Mouse (Mus musculus): ENCODE measurements around the gene Nudt8.

DNA sequence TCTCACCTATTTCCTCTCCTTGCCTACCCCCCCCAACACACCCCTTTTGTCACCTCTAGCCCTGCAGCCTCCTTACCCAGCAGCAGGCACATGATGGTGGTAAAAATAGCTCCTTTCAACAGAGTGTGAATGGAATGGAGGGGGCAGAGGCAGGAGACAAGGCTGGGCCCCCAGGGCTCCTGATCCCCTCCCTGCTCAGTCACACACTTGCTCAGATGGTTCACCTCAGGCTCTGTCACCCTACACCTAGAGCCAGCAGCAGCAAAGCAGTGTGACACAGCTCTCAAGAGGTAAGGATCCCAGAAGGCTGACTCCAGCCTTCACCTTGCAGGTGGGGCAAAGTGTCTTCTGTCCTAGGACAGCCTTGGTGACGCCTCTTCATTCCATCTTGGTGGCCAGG, 2.7 kb downstream of the Nudt8 start, which contains the start of gene Doc2g:
- TF ChIP-seq CHD2 (IDR thresholded peaks at IDR 0.05; ENCODE audit: low read depth, low read length): no peak
- TF ChIP-seq ZC3H11A (IDR thresholded peaks at IDR 0.05; ENCODE audit: borderline replicate concordance, low read depth, low read length): no peak
